Mouse (Mus musculus) olfactory bulb, adult 2 months (tissue): Measurements from ENCODE around the gene Adcyap1r1. TPM values are rescaled to one million over a fixed set of nuclear protein-coding genes. Genes with fewer than 3 reads are reported as not detected.

Experiments used
- H3K27ac ChIP-seq: fragments of 200-500 bp; 2 replicates; pipeline ENCODE4 v1.5.1; 2012; ENCODE audit warnings: low read depth, low read length; ENCODE audit not compliant: insufficient read depth
- H3K4me1 ChIP-seq: fragments of 200-500 bp; 2 replicates; pipeline ENCODE4 v1.6.1; 2012; ENCODE audit warnings: low read length; ENCODE audit not compliant: control insufficient read depth, insufficient read depth
- H3K4me3 ChIP-seq: fragments of 200-500 bp; 2 replicates; pipeline ENCODE4 v1.5.1; 2012; ENCODE audit warnings: mild to moderate bottlenecking, low read depth, low read length, moderate library complexity; ENCODE audit not compliant: insufficient read depth
- CTCF ChIP-seq: fragments of 200-500 bp; IDR thresholded peaks from 2 replicates; pipeline ENCODE4 v1.5.1; 2012; ENCODE audit warnings: low read depth, mild to moderate bottlenecking, low read length, moderate library complexity; ENCODE audit not compliant: insufficient read depth
- POLR2A ChIP-seq: fragments of 200-500 bp; IDR thresholded peaks from 2 replicates; pipeline ENCODE4 v1.6.1; 2012; ENCODE audit warnings: mild to moderate bottlenecking, low read depth, low read length, moderate library complexity; ENCODE audit not compliant: insufficient read depth
- WGBS: fragments of 180-500 bp; shearing (Covaris S2); methylation state at CpG from one replicate; pipeline ENCODE4 v1.1.7; 2018; 5-methylcytosine and 5-hydroxymethylcytosine counted together
- polyA plus RNA-seq: library from polyadenylated mRNA; stranded (reverse); fragments of >200 nt; gene quantifications from 2 replicates; pipeline ENCODE4 v1.2.4, GENCODE M21; 2012; ENCODE audit warnings: low replicate concordance; ENCODE audit not compliant: missing spikeins, insufficient read depth, insufficient read length

Gene Adcyap1r1
- polyA plus RNA-seq, 1 experiment, result not detected

DNA sequence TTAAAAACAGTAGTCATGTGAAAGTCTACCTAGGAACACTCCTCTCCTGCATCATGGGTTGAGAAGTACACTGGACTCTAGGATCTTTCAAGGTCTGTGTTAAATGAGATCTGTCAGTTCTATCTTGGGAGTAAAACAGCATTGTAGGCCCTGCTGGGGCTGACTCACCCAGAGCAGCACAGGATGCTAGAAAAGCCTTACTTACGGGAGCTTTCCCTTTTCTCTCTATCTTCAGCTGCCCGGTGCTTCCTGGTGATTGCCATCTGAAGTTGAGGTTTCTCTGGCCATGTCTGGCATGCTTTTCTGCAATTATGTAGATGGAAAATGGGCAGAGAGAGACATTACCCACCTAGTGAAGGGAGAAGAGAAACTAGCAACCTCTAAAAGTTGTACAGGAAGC, 84.7 kb downstream of the Adcyap1r1 start:
- no peak overlapping the region for H3K4me3 ChIP-seq
- TF ChIP-seq POLR2A, result no peak
- WGBS, result 64% methylated on average over 2 of the region's 2 CpGs
- H3K4me1 ChIP-seq, result 0 out of 2 replicates have a peak, but pooled peaks cover 3% of the 10 kb centered on the region
- H3K27ac ChIP-seq, result no peak overlapping the region

DNA sequence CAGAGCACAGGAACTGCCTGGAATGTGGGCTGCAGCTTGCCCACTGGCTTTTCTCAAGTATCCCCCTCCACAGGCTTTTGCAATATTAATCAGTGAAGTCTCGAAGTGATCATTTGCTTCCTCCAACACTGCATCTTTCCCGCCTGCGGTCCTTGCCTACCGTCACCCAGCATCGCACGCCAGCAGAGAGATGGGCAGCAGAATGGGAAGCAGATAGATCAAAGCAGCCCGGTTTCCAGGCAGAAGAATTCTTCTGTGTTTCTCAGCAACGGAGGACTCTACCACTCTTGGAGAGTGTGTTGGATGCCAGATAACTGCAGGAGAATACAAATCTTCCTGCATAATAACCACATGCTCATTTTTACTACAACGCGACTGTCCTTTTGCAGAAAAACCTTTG, 87.4 kb downstream of the Adcyap1r1 start:
- Histone ChIP-seq H3K27ac (no peak overlapping the region), H3K4me1 (0 out of 2 replicates have a peak, but pooled peaks cover 3% of the 10 kb centered on the region), H3K4me3 (no peak overlapping the region)
- WGBS, result 37% methylated on average over 10 of the region's 10 CpGs
- TF ChIP-seq POLR2A (no peak), CTCF (no peak)

DNA sequence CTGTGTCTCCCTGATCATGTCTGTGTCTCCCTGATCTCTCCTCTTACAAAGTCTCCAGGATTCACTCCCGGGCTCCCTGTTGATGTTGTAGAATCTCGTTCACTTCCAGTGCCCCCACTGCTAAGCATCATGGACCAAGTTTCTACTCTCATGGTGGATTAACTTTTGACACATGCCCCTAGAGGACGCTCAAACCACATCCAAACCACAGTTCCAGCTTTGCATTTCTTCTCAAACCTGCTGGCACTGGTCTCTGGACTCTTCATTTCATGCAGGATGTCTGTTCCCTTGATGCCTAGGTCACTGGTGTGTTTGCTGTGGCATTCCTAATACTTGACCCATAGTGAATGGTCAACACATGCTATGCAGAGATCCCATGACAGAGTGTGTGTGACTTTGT, 90.6 kb downstream of the Adcyap1r1 start:
- no peak overlapping the region for H3K4me3 ChIP-seq
- no peak overlapping the region for H3K27ac ChIP-seq
- TF ChIP-seq CTCF (no peak), POLR2A (no peak)
- 64% methylated on average over 3 of the region's 3 CpGs for WGBS
- 0 out of 2 replicates have a peak, but pooled peaks cover 3% of the 10 kb centered on the region for H3K4me1 ChIP-seq

DNA sequence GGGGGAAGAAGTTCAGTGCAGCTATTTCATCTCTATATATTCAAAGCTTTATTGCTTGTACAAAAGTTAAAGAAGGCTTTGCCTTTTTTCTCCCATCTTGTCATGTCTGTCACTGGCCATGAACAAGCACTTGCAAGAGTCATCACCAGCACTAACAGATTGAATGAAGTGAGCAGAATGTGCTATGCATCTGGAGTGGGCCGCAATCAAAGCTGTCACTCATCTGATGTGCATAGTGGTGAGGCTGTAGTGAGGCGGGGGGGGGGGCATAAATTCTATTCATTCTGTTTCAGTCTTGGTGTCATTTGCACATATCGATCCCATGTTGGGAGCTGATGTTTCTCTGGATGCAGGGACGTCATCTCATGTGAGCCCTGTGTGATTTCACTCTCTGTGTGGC, 91.6 kb downstream of the Adcyap1r1 start:
- H3K4me3 ChIP-seq, result no peak overlapping the region
- TF ChIP-seq POLR2A (no peak), CTCF (no peak)
- 0 out of 2 replicates have a peak, but pooled peaks cover 3% of the 10 kb centered on the region for H3K4me1 ChIP-seq
- H3K27ac ChIP-seq, result no peak overlapping the region
- 89% methylated on average over 4 of the region's 4 CpGs for WGBS

DNA sequence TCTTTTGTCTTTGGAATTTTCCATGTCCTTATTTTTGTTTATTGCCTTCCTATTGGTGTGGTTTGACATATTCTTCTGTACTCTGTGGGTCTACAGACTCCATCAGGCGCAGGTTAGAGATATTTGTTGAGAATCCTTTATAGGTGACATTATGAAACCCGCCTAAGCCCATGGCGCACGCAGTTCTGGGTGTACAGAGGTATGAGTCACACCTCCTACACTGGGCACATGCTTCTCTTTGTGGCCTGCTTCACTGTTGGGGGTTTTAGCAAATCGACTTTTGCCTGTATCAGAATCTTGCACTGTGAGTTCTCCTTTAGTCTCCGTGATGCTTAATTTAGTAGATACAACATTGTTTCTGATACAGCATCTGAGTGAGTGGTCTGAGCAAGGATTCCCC, 97.4 kb downstream of the Adcyap1r1 start:
- WGBS, result 73% methylated on average over 6 of the region's 6 CpGs
- TF ChIP-seq CTCF, result no peak
- TF ChIP-seq POLR2A, result no peak
- no peak overlapping the region for H3K4me3 ChIP-seq
- H3K27ac ChIP-seq, result no peak overlapping the region
- H3K4me1 ChIP-seq, result no peaks in the 10 kb centered on the region

DNA sequence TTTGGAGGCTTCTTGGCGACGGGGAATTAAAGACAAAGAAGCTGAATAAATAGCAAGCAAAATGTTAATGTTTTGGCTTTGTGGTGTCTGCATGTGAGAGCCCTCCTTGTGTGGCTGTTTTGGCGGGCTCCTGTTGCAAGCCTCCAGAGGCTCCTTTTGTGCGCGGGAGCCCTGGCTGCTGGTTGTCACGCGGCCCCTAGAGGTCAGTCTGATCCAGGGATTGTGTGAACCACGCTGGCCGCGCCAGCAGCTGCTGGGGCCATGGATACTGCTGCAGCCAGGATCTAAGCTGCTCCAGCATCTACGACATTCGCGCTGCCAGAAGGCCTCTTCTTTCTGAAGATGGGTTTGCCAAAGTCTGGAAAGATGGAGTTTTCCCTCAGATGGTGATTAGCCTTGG, 99.1 kb downstream of the Adcyap1r1 start:
- Histone ChIP-seq H3K27ac (no peak overlapping the region), H3K4me1 (no peaks in the 10 kb centered on the region)
- WGBS, result 40% methylated on average over 13 of the region's 13 CpGs

More for the DNA sequence above, 99.1 kb downstream of the Adcyap1r1 start:
- TF ChIP-seq POLR2A (no peak), CTCF (no peak)
- no peak overlapping the region for H3K4me3 ChIP-seq

Other genes starting within 250 kb of the Adcyap1r1 start
- not detected in 2 replicates for gene Mindy4, start 248.6 kb upstream of the Adcyap1r1 start, polyA plus RNA-seq
- not detected in 2 replicates for gene Aqp1, start 115.5 kb upstream of the Adcyap1r1 start, polyA plus RNA-seq
- not detected in 2 replicates for gene Ghrhr, start 75.7 kb upstream of the Adcyap1r1 start, polyA plus RNA-seq
- not detected in 2 replicates for gene Neurod6, start 229.3 kb downstream of the Adcyap1r1 start, polyA plus RNA-seq